Mouse (Mus musculus) CH12.LX (cell line): ENCODE data around the gene Vpreb1. TPM values are rescaled to one million over a fixed set of nuclear protein-coding genes. Genes with fewer than 3 reads are reported as not detected.
"Not testable (repeated sequence)": the region's sequence is repeated elsewhere in the genome, so short reads cannot be mapped to it uniquely, and the experiment has no call there.

Experiments used
- DNase-seq: peaks from one replicate; pipeline ENCODE4 v3.0.0-alpha.2; 2013; ENCODE audit errors: extremely low read depth
- H3K27ac ChIP-seq: 2 replicates; pipeline ENCODE4 v1.5.1; 2012; ENCODE audit warnings: low read depth, mild to moderate bottlenecking, control low read depth, moderate library complexity; ENCODE audit not compliant: insufficient read depth
- H3K27me3 ChIP-seq: replicated peaks from 2 replicates; pipeline ENCODE3; 2012; ENCODE audit warnings: inconsistent platforms
- H3K36me3 ChIP-seq, 2 experiments: replicated peaks in 1 of 2; 2 replicates each; pipeline versions ENCODE3 to v1.6.1; 2012; ENCODE audit warnings: inconsistent platforms in 1 of 2, low read length in 1 of 2, mild to moderate bottlenecking in 1 of 2, mixed read lengths in 1 of 2, moderate library complexity in 1 of 2; ENCODE audit not compliant: control insufficient read depth in 1 of 2, insufficient read depth in 1 of 2
- H3K4me1 ChIP-seq, 2 experiments: 2 replicates each; pipeline ENCODE4 v1.6.1; 2012; ENCODE audit warnings: inconsistent platforms in 1 of 2, moderate library complexity in 1 of 2; ENCODE audit not compliant: insufficient read depth in 2 of 2, control insufficient read depth in 1 of 2
- H3K4me2 ChIP-seq: 2 replicates; pipeline ENCODE4 v1.6.1; 2012; ENCODE audit warnings: low read depth, mild to moderate bottlenecking, control low read depth; ENCODE audit not compliant: poor library complexity, insufficient read depth, severe bottlenecking
- H3K4me3 ChIP-seq, 3 experiments: fragments of 150-350 bp in 1 of 3; sonication (generic) in 1 of 3; replicated peaks in 1 of 3; 2 replicates each; pipeline versions ENCODE3 to v1.5.1; 2011 to 2012; ENCODE audit warnings: low read depth in 2 of 3, low read length in 2 of 3, mild to moderate bottlenecking in 2 of 3, moderate library complexity in 2 of 3, control low read depth in 1 of 3, improper control_type of control experiment in 1 of 3, inconsistent platforms in 1 of 3, mixed read lengths in 1 of 3; ENCODE audit not compliant: poor library complexity in 1 of 3
- H3K79me2 ChIP-seq: replicated peaks from 2 replicates; pipeline ENCODE4 v1.6.1; 2012; ENCODE audit warnings: mild to moderate bottlenecking, moderate library complexity; ENCODE audit not compliant: control insufficient read depth, poor library complexity, insufficient read depth, severe bottlenecking; ENCODE audit errors: extremely low read depth
- H3K9ac ChIP-seq: 2 replicates; pipeline ENCODE4 v1.6.1; 2012; ENCODE audit warnings: low read depth, mild to moderate bottlenecking, control low read depth, moderate library complexity; ENCODE audit not compliant: insufficient read depth
- H3K9me3 ChIP-seq: replicated peaks from 2 replicates; pipeline ENCODE3; 2012; ENCODE audit warnings: low read length, inconsistent platforms, mixed read lengths
- BHLHE40 ChIP-seq: IDR thresholded peaks from 2 replicates; pipeline ENCODE4 v1.6.1; 2011; ENCODE audit warnings: mild to moderate bottlenecking, low read depth, low read length, improper control_type of control experiment
- CTCF ChIP-seq, 2 experiments: IDR thresholded peaks in 1 of 2; conservative IDR thresholded peaks in 1 of 2; 2 replicates each; pipeline ENCODE4 v1.5.1; 2011 to 2012; ENCODE audit warnings: low read depth in 2 of 2, low read length in 2 of 2, improper control_type of control experiment in 1 of 2, inconsistent platforms in 1 of 2, mild to moderate bottlenecking in 1 of 2, moderate library complexity in 1 of 2
- EP300 ChIP-seq: IDR thresholded peaks from 2 replicates; pipeline ENCODE4 v1.6.1; 2011; ENCODE audit warnings: low read length, improper control_type of control experiment
- ETS1 ChIP-seq: conservative IDR thresholded peaks from 2 replicates; pipeline ENCODE4 v1.6.1; 2012; ENCODE audit warnings: low read depth, mild to moderate bottlenecking, inconsistent platforms, low read length, improper control_type of control experiment, moderate library complexity
- IRF4 ChIP-seq: IDR thresholded peaks from 2 replicates; pipeline ENCODE4 v1.6.1; 2014; ENCODE audit warnings: low read depth, mild to moderate bottlenecking, inconsistent platforms, low read length, improper control_type of control experiment
- JUN ChIP-seq: IDR thresholded peaks from 2 replicates; pipeline ENCODE4 v1.6.1; 2011; ENCODE audit warnings: low read depth, mild to moderate bottlenecking, low read length, improper control_type of control experiment, moderate library complexity; ENCODE audit not compliant: insufficient read depth
- KAT2A ChIP-seq: IDR thresholded peaks from 2 replicates; pipeline ENCODE4 v1.6.1; 2012; ENCODE audit warnings: low read length, improper control_type of control experiment, inconsistent platforms; ENCODE audit not compliant: insufficient replicate concordance
- MAX ChIP-seq: IDR thresholded peaks from 2 replicates; pipeline ENCODE4 v1.6.1; 2011; ENCODE audit warnings: low read length, improper control_type of control experiment
- NELFE ChIP-seq: IDR thresholded peaks from 2 replicates; pipeline ENCODE4 v1.6.1; 2011; ENCODE audit warnings: low read depth, low read length, improper control_type of control experiment
- PAX5 ChIP-seq: IDR thresholded peaks from 2 replicates; pipeline ENCODE4 v1.6.1; 2012; ENCODE audit warnings: low read length, inconsistent platforms, mixed read lengths
- POLR2A ChIP-seq: IDR thresholded peaks from 2 replicates; pipeline ENCODE4 v1.6.1; 2011; ENCODE audit warnings: low read depth, mild to moderate bottlenecking, improper control_type of control experiment, low read length
- RCOR1 ChIP-seq: conservative IDR thresholded peaks from 2 replicates; pipeline ENCODE4 v1.6.1; 2012; ENCODE audit warnings: low read depth, mild to moderate bottlenecking, inconsistent platforms, low read length, improper control_type of control experiment
- TCF12 ChIP-seq: IDR thresholded peaks from 2 replicates; pipeline ENCODE4 v1.6.1; 2014; ENCODE audit warnings: low read depth, mild to moderate bottlenecking, inconsistent platforms, low read length, improper control_type of control experiment
- USF2 ChIP-seq: conservative IDR thresholded peaks from 2 replicates; pipeline ENCODE4 v1.6.1; 2011; ENCODE audit warnings: low read depth, low read length, improper control_type of control experiment
- ZC3H11A ChIP-seq: IDR thresholded peaks from 2 replicates; pipeline ENCODE4 v1.6.1; 2012; ENCODE audit warnings: low read depth, mild to moderate bottlenecking, inconsistent platforms, low read length, improper control_type of control experiment
- ZKSCAN1 ChIP-seq: IDR thresholded peaks from 2 replicates; pipeline ENCODE4 v1.6.1; 2012; ENCODE audit warnings: low read depth, inconsistent platforms, low read length, improper control_type of control experiment, borderline replicate concordance
- dilution Hi-C: fragments of 300-500 bp; cut with MboI; formaldehyde crosslinking; loops from 2 replicates; pipeline ENCODE4 v1.14.3; 2020; ENCODE audit warnings: low sequenced_read_pairs; ENCODE audit not compliant: extremely low pct_unique_long_range_greater_than_20kb, extremely low pct_ligation_motif_present
- in situ Hi-C: fragments of 300-500 bp; cut with MboI; formaldehyde crosslinking; loops from 3 replicates; pipeline ENCODE4 v1.14.3; 2019; ENCODE audit warnings: low sequenced_read_pairs, low pct_ligation_motif_present, low pct_unique_long_range_greater_than_20kb, mixed read lengths
- polyA plus RNA-seq: library from polyadenylated mRNA; unstranded; fragments of >175 nt; gene quantifications from 2 replicates; pipeline ENCODE4 v1.2.1, GENCODE M21; 2012; ENCODE audit warnings: low read depth; ENCODE audit not compliant: insufficient read length
- total RNA-seq, 2 experiments: library from RNA; depleted of rRNA; stranded (reverse); fragments of 300-350 nt in 1 of 2; fragments of >200 nt in 1 of 2; gene quantifications; 2 replicates each; pipeline ENCODE4 v1.2.3; 2012 to 2014

Gene Vpreb1
- total and polyA plus RNA-seq, 3 experiments = 0.64 to 1.0 TPM; not detected in 1

GRCm38 (mm10) chr16:16856731-16857476 is 13.7 kb downstream of the Vpreb1 start:
- H3K4me3 ChIP-seq = no peak overlapping the region
- TF ChIP-seq PAX5 (no peak), TCF12 (no peak), IRF4 (no peak), EP300 (no peak), RCOR1 (no peak), NELFE (no peak), KAT2A (no peak), MAX (no peak), ZKSCAN1 (no peak), JUN (no peak)
- H3K27ac ChIP-seq = no peak overlapping the region
- dilution Hi-C loops = no loop called here
- no peak overlapping the region for H3K4me2 ChIP-seq
- no peaks in the 10 kb centered on the region for H3K79me2 ChIP-seq
- H3K36me3 ChIP-seq = no peaks in the 10 kb centered on the region
- no peaks in the 10 kb centered on the region for H3K9me3 ChIP-seq
- no peak overlapping the region for H3K9ac ChIP-seq
- H3K27me3 ChIP-seq = peaks cover 18% of the 10 kb centered on the region
- DNase-seq = no peak
- in situ Hi-C loops = no loop called here
- no peaks in the 10 kb centered on the region for H3K4me1 ChIP-seq

- H3K9ac ChIP-seq, in situ Hi-C loops, H3K9me3 ChIP-seq, H3K79me2 ChIP-seq, H3K4me1 ChIP-seq, H3K27ac ChIP-seq, DNase-seq, H3K36me3 ChIP-seq, H3K4me3 ChIP-seq, dilution Hi-C loops, H3K4me2 ChIP-seq: not testable (repeated sequence)
- H3K27me3 ChIP-seq = peaks cover 15% of the 10 kb centered on the region
Measured at GRCm38 (mm10) chr16:16856054-16856453, 14.6 kb downstream of the Vpreb1 start.

- H3K4me3 ChIP-seq = no peak overlapping the region
- TF ChIP-seq POLR2A (no peak), USF2 (no peak), BHLHE40 (no peak), CTCF (conservative IDR thresholded peaks at IDR 0.05 in 1 of 2, IDR thresholded peaks at IDR 0.05 in 1 of 2; ENCODE audit: low read depth in 2 of 2, low read length in 2 of 2) (no peak), ZC3H11A (no peak), JUN (no peak), ETS1 (no peak)
- DNase-seq = no peak
- no peaks in the 10 kb centered on the region for H3K9me3 ChIP-seq
- H3K4me2 ChIP-seq = no peak overlapping the region
- peaks cover 10% of the 10 kb centered on the region for H3K27me3 ChIP-seq
- dilution Hi-C loops (no loop called here), in situ Hi-C loops (no loop called here)
- no peaks in the 10 kb centered on the region for H3K36me3 ChIP-seq
- H3K4me1 ChIP-seq = no peaks in the 10 kb centered on the region
- H3K27ac ChIP-seq = no peak overlapping the region
- no peaks in the 10 kb centered on the region for H3K79me2 ChIP-seq
- H3K9ac ChIP-seq = no peak overlapping the region
Measured at GRCm38 (mm10) chr16:16855541-16855940, 15.1 kb downstream of the Vpreb1 start.
